Mouse (Mus musculus): Measurements from ENCODE around the gene Itga9.

DNA sequence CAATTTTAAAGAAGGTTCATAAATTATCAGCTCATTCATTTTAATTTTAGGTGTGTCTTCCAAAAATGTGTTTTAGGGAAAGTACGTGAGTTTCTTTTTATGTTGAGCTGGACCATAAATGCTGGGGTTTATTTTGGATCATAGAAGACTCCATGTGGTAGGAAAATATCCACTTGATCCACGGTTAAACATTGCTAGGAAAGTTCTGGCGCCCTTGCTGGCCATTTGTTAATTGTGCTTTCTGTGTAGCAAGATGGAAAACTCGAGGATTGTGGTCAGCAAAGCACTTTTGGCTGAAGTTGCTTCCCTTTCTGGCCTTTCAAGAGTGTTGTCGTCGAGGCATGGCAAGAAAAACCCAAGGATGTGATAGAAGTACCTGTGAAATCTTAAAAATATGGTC is 179.3 kb downstream of the Itga9 start:
- no peak for TF ChIP-seq POLR2A (IDR thresholded peaks at IDR 0.05; ENCODE audit: insufficient read length, low read depth)
- TF ChIP-seq USF1 (IDR thresholded peaks at IDR 0.05; ENCODE audit: low read depth), result no peak
- TF ChIP-seq TCF12 (IDR thresholded peaks at IDR 0.05; ENCODE audit: insufficient read depth, poor library complexity, severe bottlenecking), result no peak
- TF ChIP-seq MAX (IDR thresholded peaks at IDR 0.05; ENCODE audit: low read depth), result no peak
- TF ChIP-seq POLR2AphosphoS2 (IDR thresholded peaks at IDR 0.05; ENCODE audit: insufficient read length, low read depth), result no peak
- TF ChIP-seq SRF (IDR thresholded peaks at IDR 0.05; ENCODE audit: control insufficient read depth, insufficient read length, low read depth), result no peak
- TF ChIP-seq MYOD1 (IDR thresholded peaks at IDR 0.05; ENCODE audit: control insufficient read depth in 1 of 3, insufficient read length in 2 of 3, low read depth in 2 of 3), result no peak
- no peak for TF ChIP-seq CEBPB (IDR thresholded peaks at IDR 0.05; ENCODE audit: insufficient read depth, poor library complexity, severe bottlenecking)
- TF ChIP-seq E2F4 (IDR thresholded peaks at IDR 0.05; ENCODE audit: insufficient read depth), result no peak
- no peak for TF ChIP-seq MYOG (IDR thresholded peaks at IDR 0.05; ENCODE audit: control insufficient read depth in 1 of 3, insufficient read depth in 1 of 3, insufficient read length in 2 of 3, low read depth in 2 of 3)

All from myocyte (in vitro differentiated cells).